Mouse (Mus musculus) forebrain, embryonic 10.5 days (tissue): ENCODE measurements around the gene Fut8. TPM values are rescaled to one million over a fixed set of nuclear protein-coding genes. Genes with fewer than 3 reads are reported as not detected.

ENCODE experiments used
- DNase-seq: peaks from one replicate; pipeline ENCODE4 v3.0.0-alpha.2; 2017; ENCODE audit warnings: low spot score; ENCODE audit errors: extremely low spot score
- H3K27ac ChIP-seq: fragments of 300-500 bp; sonication (generic); 2 replicates; pipeline ENCODE4 v1.5.1; 2016; ENCODE audit warnings: mild to moderate bottlenecking
- H3K27me3 ChIP-seq: fragments of 300-500 bp; sonication (generic); 2 replicates; pipeline ENCODE4 v1.6.1; 2016; ENCODE audit warnings: mild to moderate bottlenecking; ENCODE audit not compliant: poor library complexity, severe bottlenecking
- H3K36me3 ChIP-seq: fragments of 300-500 bp; sonication (generic); replicated peaks from 2 replicates; pipeline ENCODE4 v1.6.1; 2016; ENCODE audit warnings: mild to moderate bottlenecking, moderate library complexity
- H3K4me1 ChIP-seq: fragments of 300-500 bp; sonication (generic); 2 replicates; pipeline ENCODE4 v1.6.1; 2016
- H3K4me3 ChIP-seq: fragments of 300-500 bp; sonication (generic); 2 replicates; pipeline ENCODE4 v1.5.1; 2016; ENCODE audit warnings: mild to moderate bottlenecking, moderate library complexity
- H3K9me3 ChIP-seq: fragments of 300-500 bp; sonication (generic); 2 replicates; pipeline ENCODE4 v1.6.1; 2016; ENCODE audit warnings: mild to moderate bottlenecking, moderate library complexity
- WGBS: fragments of 180-500 bp; shearing (Covaris S2); methylation state at CpG from one replicate; pipeline ENCODE4 v1.1.7; 2016; 5-methylcytosine and 5-hydroxymethylcytosine counted together
- polyA plus RNA-seq: library from polyadenylated mRNA; unstranded; fragments of >200 nt; fragmentation: Nextera tagmentation; extraction: Ambion mirVana; gene quantifications from 2 replicates; pipeline ENCODE4 v1.2.1, GENCODE M21; 2016

The Fut8 gene
- polyA plus RNA-seq, 1 experiment from 2014 or later: 29.3 TPM

GRCm38 (mm10) chr12:77421667-77422393 is 183.9 kb downstream of the Fut8 start:
- Histone ChIP-seq H3K27me3 (no peaks in the 10 kb centered on the region), H3K36me3 (no peaks in the 10 kb centered on the region), H3K9me3 (no peaks in the 10 kb centered on the region), H3K27ac (no peak overlapping the region), H3K4me3 (no peak overlapping the region), H3K4me1 (no peaks in the 10 kb centered on the region)
- WGBS: 89% methylated on average over 6 of the region's 6 CpGs
- no peak for DNase-seq

DNA sequence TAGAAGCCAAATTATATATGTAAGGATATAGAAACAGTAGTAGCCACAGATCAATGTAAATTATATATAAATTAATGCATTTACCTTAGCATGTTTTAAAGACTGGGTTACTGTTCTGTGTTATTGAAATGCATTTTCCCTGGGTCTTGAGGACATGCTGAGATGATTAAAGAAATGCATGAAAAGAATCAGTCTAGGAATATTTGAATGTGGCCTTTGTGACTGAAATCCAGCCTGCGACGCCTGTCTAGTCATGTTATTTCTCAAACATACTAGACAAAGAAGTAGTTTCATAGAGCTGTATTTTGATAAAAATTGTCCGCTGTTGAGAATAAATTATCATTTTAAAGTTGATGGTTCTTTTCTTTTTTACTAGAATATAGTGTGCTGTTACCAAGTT is 188.2 kb downstream of the Fut8 start:
- no peaks in the 10 kb centered on the region for H3K9me3 ChIP-seq
- no peak for DNase-seq
- 87% methylated on average over 3 of the region's 3 CpGs for WGBS
- no peaks in the 10 kb centered on the region for H3K36me3 ChIP-seq
- no peak overlapping the region for H3K4me3 ChIP-seq
- no peak overlapping the region for H3K27ac ChIP-seq
- H3K27me3 ChIP-seq: no peaks in the 10 kb centered on the region
- H3K4me1 ChIP-seq: no peaks in the 10 kb centered on the region

DNA sequence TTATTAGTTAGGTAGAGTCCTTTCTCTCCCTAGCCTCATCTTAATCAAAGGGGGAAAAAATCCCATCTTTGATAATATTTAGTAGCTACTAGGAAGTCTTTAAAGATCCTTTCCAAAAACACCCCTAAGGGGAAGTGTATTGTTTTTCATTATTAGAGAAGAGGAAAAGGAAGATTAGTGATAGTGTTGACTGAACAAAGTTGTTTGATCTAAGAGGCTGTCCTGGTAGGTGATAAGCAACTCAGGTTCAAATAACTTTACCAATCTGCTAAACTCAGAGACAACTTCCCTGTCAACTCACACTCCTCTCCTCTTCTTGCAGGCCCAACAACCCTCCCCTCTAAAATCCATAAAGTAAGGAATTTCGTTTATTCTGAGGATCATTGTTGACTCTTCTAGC is 190.2 kb downstream of the Fut8 start:
- DNase-seq: no peak
- Histone ChIP-seq H3K9me3 (no peaks in the 10 kb centered on the region), H3K4me3 (no peak overlapping the region), H3K36me3 (no peaks in the 10 kb centered on the region), H3K27ac (no peak overlapping the region), H3K27me3 (no peaks in the 10 kb centered on the region), H3K4me1 (no peaks in the 10 kb centered on the region)
- 68% methylated on average over 1 of the region's 1 CpGs for WGBS

DNA sequence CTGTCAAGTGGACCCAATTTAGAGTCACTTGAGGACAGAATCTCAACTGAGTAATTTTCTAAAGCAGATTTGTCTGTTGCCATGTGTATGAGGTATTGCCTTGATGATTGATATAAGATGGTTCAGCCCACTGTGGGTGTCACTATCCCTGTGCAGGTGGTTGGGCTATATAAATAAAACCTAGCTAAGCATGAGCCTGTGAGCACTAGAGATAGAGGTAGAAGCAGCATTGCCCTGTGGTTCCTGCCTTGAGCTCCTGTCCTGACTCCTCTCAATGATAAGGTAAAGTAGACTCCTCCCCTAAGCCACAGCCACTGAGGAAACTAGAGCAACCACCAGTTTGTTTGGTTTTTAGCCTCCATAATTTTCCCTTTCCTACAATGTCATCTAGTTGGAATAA is 191.5 kb downstream of the Fut8 start:
- no peak overlapping the region for H3K27ac ChIP-seq
- H3K4me3 ChIP-seq: no peak overlapping the region
- no peak for DNase-seq
- no peaks in the 10 kb centered on the region for H3K4me1 ChIP-seq
- no peaks in the 10 kb centered on the region for H3K27me3 ChIP-seq
- no peaks in the 10 kb centered on the region for H3K36me3 ChIP-seq
- no peaks in the 10 kb centered on the region for H3K9me3 ChIP-seq

GRCm38 (mm10) chr12:77436733-77437132 is 198.8 kb downstream of the Fut8 start:
- Histone ChIP-seq H3K27ac (no peak overlapping the region), H3K4me1 (peaks cover 8% of the 10 kb centered on the region), H3K27me3 (no peaks in the 10 kb centered on the region), H3K36me3 (no peaks in the 10 kb centered on the region), H3K9me3 (no peaks in the 10 kb centered on the region), H3K4me3 (no peak overlapping the region)
- 72% methylated on average over 2 of the region's 2 CpGs for WGBS
- no peak for DNase-seq

- no peaks in the 10 kb centered on the region; the same call in 1 of the 2 replicates for H3K36me3 ChIP-seq
- H3K27ac ChIP-seq: no peak overlapping the region
- WGBS: 87% methylated on average over 2 of the region's 2 CpGs
Observed at GRCm38 (mm10) chr12:77450816-77451215, 212.9 kb downstream of the Fut8 start.

DNA sequence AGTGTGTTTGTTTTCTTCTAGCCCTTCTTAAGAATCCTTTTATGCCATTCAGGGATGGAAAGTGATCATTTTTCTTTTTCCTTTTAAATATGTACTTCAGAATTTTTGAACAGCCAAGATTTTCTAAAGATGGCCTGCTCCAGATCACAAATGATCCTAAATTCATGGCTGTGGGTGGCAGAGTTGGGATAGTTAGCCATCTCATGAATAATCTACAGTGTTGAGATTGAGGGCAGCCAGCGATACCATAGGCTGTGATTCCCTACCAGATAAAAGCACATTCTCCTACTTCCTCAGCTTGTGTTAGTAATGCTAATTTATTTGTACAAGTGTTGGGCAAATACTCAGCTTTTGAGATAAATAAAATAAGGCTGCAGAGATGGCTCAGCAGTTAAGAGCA is 228.3 kb downstream of the Fut8 start:
- DNase-seq: no peak
- 90% methylated on average over 1 of the region's 1 CpGs for WGBS
- no peaks in the 10 kb centered on the region for H3K36me3 ChIP-seq

More at GRCm38 (mm10) chr12:77450816-77451215, 212.9 kb downstream of the Fut8 start:
- H3K4me3 ChIP-seq: no peak overlapping the region
- H3K9me3 ChIP-seq: no peaks in the 10 kb centered on the region
- DNase-seq: no peak
- H3K27me3 ChIP-seq: no peaks in the 10 kb centered on the region
- H3K4me1 ChIP-seq: no peaks in the 10 kb centered on the region

GRCm38 (mm10) chr12:77479931-77480330 is 242.0 kb downstream of the Fut8 start:
- no peaks in the 10 kb centered on the region for H3K27me3 ChIP-seq
- H3K4me3 ChIP-seq: no peak overlapping the region
- H3K27ac ChIP-seq: no peak overlapping the region
- peaks cover 5% of the 10 kb centered on the region for H3K4me1 ChIP-seq
- H3K36me3 ChIP-seq: peaks cover 6% of the 10 kb centered on the region; the same call in 1 of the 2 replicates
- 85% methylated on average over 2 of the region's 2 CpGs for WGBS
- no peak for DNase-seq
- H3K9me3 ChIP-seq: no peaks in the 10 kb centered on the region

More for the DNA sequence above, 228.3 kb downstream of the Fut8 start:
- no peaks in the 10 kb centered on the region for H3K4me1 ChIP-seq
- no peaks in the 10 kb centered on the region for H3K9me3 ChIP-seq
- H3K4me3 ChIP-seq: no peak overlapping the region
- no peak overlapping the region for H3K27ac ChIP-seq
- H3K27me3 ChIP-seq: no peaks in the 10 kb centered on the region

DNA sequence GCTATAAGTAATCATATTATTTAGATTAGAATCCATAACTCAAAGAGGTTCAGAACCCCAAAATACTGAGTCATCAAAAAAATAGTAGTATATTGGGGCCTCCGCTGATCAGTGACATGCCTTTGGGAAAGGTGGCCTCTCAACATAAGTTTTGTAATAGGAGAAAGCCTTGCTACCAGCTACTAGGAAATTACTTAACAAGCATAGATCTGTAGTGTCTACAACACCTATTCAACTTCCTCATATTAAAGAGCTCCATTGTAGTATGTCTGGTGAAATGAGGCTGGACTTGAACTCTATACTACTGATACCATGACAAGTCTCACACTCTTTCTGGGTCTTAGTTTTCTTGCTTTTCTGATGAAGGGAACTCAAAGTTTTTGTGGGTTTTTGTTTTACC is 243.2 kb downstream of the Fut8 start:
- peaks cover 5% of the 10 kb centered on the region for H3K4me1 ChIP-seq
- H3K9me3 ChIP-seq: no peaks in the 10 kb centered on the region
- no peak overlapping the region for H3K27ac ChIP-seq
- DNase-seq: no peak
- no peaks in the 10 kb centered on the region for H3K27me3 ChIP-seq
- no peaks in the 10 kb centered on the region for H3K36me3 ChIP-seq
- H3K4me3 ChIP-seq: no peak overlapping the region
- 92% methylated on average over 1 of the region's 1 CpGs for WGBS

GRCm38 (mm10) chr12:77481799-77482198 is 243.9 kb downstream of the Fut8 start:
- 48% methylated on average over 3 of the region's 3 CpGs for WGBS
- DNase-seq: no peak
- peaks cover 5% of the 10 kb centered on the region for H3K4me1 ChIP-seq
- no peak overlapping the region for H3K27ac ChIP-seq
- H3K4me3 ChIP-seq: no peak overlapping the region
- no peaks in the 10 kb centered on the region for H3K9me3 ChIP-seq
- H3K36me3 ChIP-seq: no peaks in the 10 kb centered on the region
- H3K27me3 ChIP-seq: no peaks in the 10 kb centered on the region

GRCm38 (mm10) chr12:77483180-77483855 is 245.4 kb downstream of the Fut8 start:
- Histone ChIP-seq H3K4me1 (peaks cover 5% of the 10 kb centered on the region), H3K27me3 (no peaks in the 10 kb centered on the region), H3K9me3 (no peaks in the 10 kb centered on the region), H3K36me3 (no peaks in the 10 kb centered on the region), H3K4me3 (no peak overlapping the region), H3K27ac (no peak overlapping the region)
- 84% methylated on average over 9 of the region's 9 CpGs for WGBS
- DNase-seq: no peak

GRCm38 (mm10) chr12:77484761-77485160 is 246.8 kb downstream of the Fut8 start:
- no peaks in the 10 kb centered on the region for H3K9me3 ChIP-seq
- H3K27ac ChIP-seq: no peak overlapping the region
- 84% methylated on average over 3 of the region's 3 CpGs for WGBS
- DNase-seq: no peak
- H3K4me3 ChIP-seq: no peak overlapping the region
- H3K36me3 ChIP-seq: no peaks in the 10 kb centered on the region
- no peaks in the 10 kb centered on the region for H3K27me3 ChIP-seq
- peaks cover 5% of the 10 kb centered on the region for H3K4me1 ChIP-seq

- Histone ChIP-seq H3K9me3 (no peaks in the 10 kb centered on the region), H3K4me3 (no peak overlapping the region)
- WGBS: 90% methylated on average over 3 of the region's 3 CpGs
Observed at GRCm38 (mm10) chr12:77491478-77491877, 253.6 kb downstream of the Fut8 start.

More at GRCm38 (mm10) chr12:77491478-77491877, 253.6 kb downstream of the Fut8 start:
- Histone ChIP-seq H3K27me3 (no peaks in the 10 kb centered on the region), H3K36me3 (no peaks in the 10 kb centered on the region), H3K27ac (no peak overlapping the region), H3K4me1 (0 out of 2 replicates have a peak, but pooled peaks cover 4% of the 10 kb centered on the region)
- DNase-seq: no peak
